Mouse (Mus musculus): Measurements from ENCODE around the gene Mcfd2. TPM values are rescaled to one million over a fixed set of nuclear protein-coding genes. Genes with fewer than 3 reads are reported as not detected.

Mcfd2 gene
- total and polyA plus RNA-seq, 3 experiments, result 24.7 to 41.9 (median 39.1) TPM

Other genes with a start within 250 kb of the Mcfd2 start
- 33.6 and 38.3 TPM in 2 replicates for gene Pigf, start 240.5 kb downstream of the Mcfd2 start, total RNA-seq (2012; rRNA removed)
- 70.8 and 73.0 TPM in 2 replicates for gene Pigf, start 240.5 kb downstream of the Mcfd2 start, total RNA-seq (2014; rRNA removed)
- gene Pigf, start 240.5 kb downstream of the Mcfd2 start, polyA plus RNA-seq (2012; ENCODE audit: insufficient read length, low read depth), result 34.4 and 37.6 TPM in 2 replicates
- gene Cript, start 240.4 kb downstream of the Mcfd2 start, total RNA-seq (2012; rRNA removed), result 18.4 and 20.4 TPM in 2 replicates
- gene Cript, start 240.4 kb downstream of the Mcfd2 start, total RNA-seq (2014; rRNA removed), result 43.1 and 47.7 TPM in 2 replicates
- gene Cript, start 240.4 kb downstream of the Mcfd2 start, polyA plus RNA-seq (2012; ENCODE audit: insufficient read length, low read depth), result 31.4 and 34.8 TPM in 2 replicates
- 0.50 and 0.85 TPM in 2 replicates for gene Socs5, start 158.3 kb downstream of the Mcfd2 start, total RNA-seq (2012; rRNA removed)
- 0.52 and 0.55 TPM in 2 replicates for gene Socs5, start 158.3 kb downstream of the Mcfd2 start, total RNA-seq (2014; rRNA removed)
- 0.80 and 0.86 TPM in 2 replicates for gene Socs5, start 158.3 kb downstream of the Mcfd2 start, polyA plus RNA-seq (2012; ENCODE audit: insufficient read length, low read depth)
- gene Ttc7, start 17.0 kb upstream of the Mcfd2 start, total RNA-seq (2012; rRNA removed), result 11.2 and 12.8 TPM in 2 replicates
- 5.8 and 6.2 TPM in 2 replicates for gene Ttc7, start 17.0 kb upstream of the Mcfd2 start, total RNA-seq (2014; rRNA removed)
- gene Ttc7, start 17.0 kb upstream of the Mcfd2 start, polyA plus RNA-seq (2012; ENCODE audit: insufficient read length, low read depth), result 16.0 and 16.4 TPM in 2 replicates
- gene Stpg4, start 161.8 kb upstream of the Mcfd2 start, total RNA-seq (2012; rRNA removed), result not detected in 2 replicates
- gene Stpg4, start 161.8 kb upstream of the Mcfd2 start, total RNA-seq (2014; rRNA removed), result not detected in 2 replicates
- gene Stpg4, start 161.8 kb upstream of the Mcfd2 start, polyA plus RNA-seq (2012; ENCODE audit: insufficient read length, low read depth), result not detected in 2 replicates
- 203 and 255 TPM in 2 replicates for gene Calm2, start 181.0 kb upstream of the Mcfd2 start, total RNA-seq (2012; rRNA removed)
- 546 and 623 TPM in 2 replicates for gene Calm2, start 181.0 kb upstream of the Mcfd2 start, total RNA-seq (2014; rRNA removed)
- gene Calm2, start 181.0 kb upstream of the Mcfd2 start, polyA plus RNA-seq (2012; ENCODE audit: insufficient read length, low read depth), result 604 and 634 TPM in 2 replicates